Mouse (Mus musculus): ENCODE results near the gene Fat3. TPM values are rescaled to one million over a fixed set of nuclear protein-coding genes. Genes with fewer than 3 reads are reported as not detected.

Gene Fat3
- polyA plus RNA-seq, 1 experiment from 2014 or later: 10.2 TPM

GRCm38 (mm10) chr9:16272810-16273209 is 228.3 kb downstream of the Fat3 start:
- no peak overlapping the region for H3K9ac ChIP-seq (replicated peaks)
- H3K27ac ChIP-seq (replicated peaks): no peak overlapping the region
- no peaks in the 10 kb centered on the region for H3K9me3 ChIP-seq (replicated peaks)
- no peaks in the 10 kb centered on the region for H3K27me3 ChIP-seq (replicated peaks)
- WGBS: 89% methylated on average over 1 of the region's 1 CpGs
- ATAC-seq (ENCODE audit: low FRiP score): no peak
- H3K4me1 ChIP-seq: peaks cover 16% of the 10 kb centered on the region
- no peak overlapping the region for H3K4me2 ChIP-seq
- no peak overlapping the region for H3K4me3 ChIP-seq (replicated peaks)
- H3K36me3 ChIP-seq: no peaks in the 10 kb centered on the region

GRCm38 (mm10) chr9:16270768-16271114 is 230.3 kb downstream of the Fat3 start:
- Histone ChIP-seq H3K9ac (replicated peaks) (no peak overlapping the region), H3K27me3 (replicated peaks) (no peaks in the 10 kb centered on the region), H3K4me3 (replicated peaks) (no peak overlapping the region), H3K36me3 (no peaks in the 10 kb centered on the region), H3K4me2 (no peak overlapping the region), H3K4me1 (peaks cover 11% of the 10 kb centered on the region), H3K9me3 (replicated peaks) (no peaks in the 10 kb centered on the region), H3K27ac (replicated peaks) (no peak overlapping the region)
- ATAC-seq (ENCODE audit: low FRiP score): no peak

- H3K27ac ChIP-seq (replicated peaks): no peak overlapping the region
Measured at GRCm38 (mm10) chr9:16270056-16270767, 230.9 kb downstream of the Fat3 start.

GRCm38 (mm10) chr9:16265519-16265918 is 235.6 kb downstream of the Fat3 start:
- Histone ChIP-seq H3K36me3 (no peaks in the 10 kb centered on the region), H3K27me3 (replicated peaks) (no peaks in the 10 kb centered on the region), H3K9me3 (replicated peaks) (no peaks in the 10 kb centered on the region), H3K4me1 (0 out of 2 replicates have a peak, but pooled peaks cover 2% of the 10 kb centered on the region), H3K27ac (replicated peaks) (no peak overlapping the region), H3K4me2 (no peak overlapping the region), H3K9ac (replicated peaks) (no peak overlapping the region), H3K4me3 (replicated peaks) (no peak overlapping the region)
- 71% methylated on average over 4 of the region's 4 CpGs for WGBS
- ATAC-seq (ENCODE audit: low FRiP score): peak; percentile 40; the same call in 1 of the 2 replicates

More at GRCm38 (mm10) chr9:16270056-16270767, 230.9 kb downstream of the Fat3 start:
- no peak for ATAC-seq (ENCODE audit: low FRiP score)
- Histone ChIP-seq H3K9me3 (replicated peaks) (no peaks in the 10 kb centered on the region), H3K4me1 (peaks cover 10% of the 10 kb centered on the region; the same call in 1 of the 2 replicates), H3K4me2 (no peak overlapping the region), H3K27me3 (replicated peaks) (no peaks in the 10 kb centered on the region), H3K9ac (replicated peaks) (no peak overlapping the region), H3K4me3 (replicated peaks) (no peak overlapping the region), H3K36me3 (no peaks in the 10 kb centered on the region)
- 64% methylated on average over 4 of the region's 4 CpGs for WGBS

GRCm38 (mm10) chr9:16257241-16257840 is 243.7 kb downstream of the Fat3 start:
- no peaks in the 10 kb centered on the region for H3K27me3 ChIP-seq (replicated peaks)
- peak overlapping the region; percentile 45; the same call in 1 of the 2 replicates for H3K27ac ChIP-seq (replicated peaks)
- ATAC-seq (ENCODE audit: low FRiP score): peak; percentile 72
- H3K4me1 ChIP-seq: peaks cover 37% of the 10 kb centered on the region
- no peak overlapping the region for H3K4me3 ChIP-seq (replicated peaks)
- no peaks in the 10 kb centered on the region for H3K9me3 ChIP-seq (replicated peaks)
- H3K9ac ChIP-seq (replicated peaks): no peak overlapping the region
- WGBS: 20% methylated on average over 3 of the region's 3 CpGs
- no peak overlapping the region for H3K4me2 ChIP-seq
- H3K36me3 ChIP-seq: no peaks in the 10 kb centered on the region

GRCm38 (mm10) chr9:16256577-16257207 is 244.4 kb downstream of the Fat3 start:
- 0 out of 2 replicates have a peak, but pooled peaks have one; percentile 11 for ATAC-seq (ENCODE audit: low FRiP score)

GRCm38 (mm10) chr9:16246741-16247140 is 254.3 kb downstream of the Fat3 start:
- no peaks in the 10 kb centered on the region for H3K36me3 ChIP-seq
- H3K27ac ChIP-seq (replicated peaks): no peak overlapping the region
- H3K27me3 ChIP-seq (replicated peaks): no peaks in the 10 kb centered on the region
- H3K4me2 ChIP-seq: no peak overlapping the region
- 85% methylated on average over 4 of the region's 4 CpGs for WGBS
- no peak overlapping the region for H3K4me3 ChIP-seq (replicated peaks)
- H3K9me3 ChIP-seq (replicated peaks): no peaks in the 10 kb centered on the region
- no peak overlapping the region for H3K9ac ChIP-seq (replicated peaks)
- no peak for ATAC-seq (ENCODE audit: low FRiP score)
- H3K4me1 ChIP-seq: no peaks in the 10 kb centered on the region

More at GRCm38 (mm10) chr9:16256577-16257207, 244.4 kb downstream of the Fat3 start:
- no peak overlapping the region for H3K27ac ChIP-seq (replicated peaks)
- no peaks in the 10 kb centered on the region for H3K27me3 ChIP-seq (replicated peaks)
- no peak overlapping the region for H3K9ac ChIP-seq (replicated peaks)
- WGBS: 66% methylated on average over 2 of the region's 2 CpGs
- no peaks in the 10 kb centered on the region for H3K36me3 ChIP-seq
- peaks cover 37% of the 10 kb centered on the region for H3K4me1 ChIP-seq
- no peaks in the 10 kb centered on the region for H3K9me3 ChIP-seq (replicated peaks)
- H3K4me3 ChIP-seq (replicated peaks): no peak overlapping the region
- H3K4me2 ChIP-seq: no peak overlapping the region

GRCm38 (mm10) chr9:16231575-16231974 is 269.5 kb downstream of the Fat3 start:
- H3K27me3 ChIP-seq (replicated peaks): no peaks in the 10 kb centered on the region
- H3K9ac ChIP-seq (replicated peaks): no peak overlapping the region
- H3K9me3 ChIP-seq (replicated peaks): no peaks in the 10 kb centered on the region
- H3K4me1 ChIP-seq: peaks cover 11% of the 10 kb centered on the region; the same call in 1 of the 2 replicates
- no peak overlapping the region for H3K27ac ChIP-seq (replicated peaks)
- no peak overlapping the region for H3K4me3 ChIP-seq (replicated peaks)
- no peaks in the 10 kb centered on the region for H3K36me3 ChIP-seq
- ATAC-seq (ENCODE audit: low FRiP score): no peak
- whole genome bisulfite sequencing: 14% methylated on average over 4 of the region's 4 CpGs
- H3K4me2 ChIP-seq: no peak overlapping the region

- H3K36me3 ChIP-seq: no peaks in the 10 kb centered on the region
- WGBS: 82% methylated on average over 5 of the region's 5 CpGs
- H3K27ac ChIP-seq (replicated peaks): no peak overlapping the region
- peaks cover 11% of the 10 kb centered on the region; the same call in 1 of the 2 replicates for H3K4me1 ChIP-seq
- H3K9ac ChIP-seq (replicated peaks): no peak overlapping the region
- H3K4me3 ChIP-seq (replicated peaks): no peak overlapping the region
- ATAC-seq (ENCODE audit: low FRiP score): no peak
- H3K27me3 ChIP-seq (replicated peaks): no peaks in the 10 kb centered on the region
- no peak overlapping the region for H3K4me2 ChIP-seq
- H3K9me3 ChIP-seq (replicated peaks): no peaks in the 10 kb centered on the region
Measured at GRCm38 (mm10) chr9:16228919-16229318, 272.2 kb downstream of the Fat3 start.

GRCm38 (mm10) chr9:16227398-16227797 is 273.7 kb downstream of the Fat3 start:
- 78% methylated on average over 2 of the region's 2 CpGs for WGBS
- Histone ChIP-seq H3K36me3 (no peaks in the 10 kb centered on the region), H3K27ac (replicated peaks) (no peak overlapping the region), H3K9ac (replicated peaks) (no peak overlapping the region), H3K4me3 (replicated peaks) (no peak overlapping the region), H3K4me1 (peaks cover 11% of the 10 kb centered on the region; the same call in 1 of the 2 replicates), H3K9me3 (replicated peaks) (no peaks in the 10 kb centered on the region), H3K4me2 (no peak overlapping the region), H3K27me3 (replicated peaks) (no peaks in the 10 kb centered on the region)
- ATAC-seq (ENCODE audit: low FRiP score): no peak

- ATAC-seq (ENCODE audit: low FRiP score): no peak
Measured at GRCm38 (mm10) chr9:16226545-16226944, 274.5 kb downstream of the Fat3 start.

GRCm38 (mm10) chr9:16221885-16222284 is 279.2 kb downstream of the Fat3 start:
- Histone ChIP-seq H3K9me3 (replicated peaks) (no peaks in the 10 kb centered on the region), H3K27ac (replicated peaks) (0 out of 2 replicates have a peak overlapping the region, but pooled peaks have one; percentile 6), H3K4me1 (peaks cover 7% of the 10 kb centered on the region), H3K36me3 (no peaks in the 10 kb centered on the region), H3K27me3 (replicated peaks) (no peaks in the 10 kb centered on the region), H3K4me2 (no peak overlapping the region), H3K4me3 (replicated peaks) (no peak overlapping the region), H3K9ac (replicated peaks) (no peak overlapping the region)
- WGBS: 25% methylated on average over 5 of the region's 5 CpGs
- ATAC-seq (ENCODE audit: low FRiP score): no peak; the same call in 1 of the 2 replicates

More at GRCm38 (mm10) chr9:16226545-16226944, 274.5 kb downstream of the Fat3 start:
- H3K27ac ChIP-seq (replicated peaks): no peak overlapping the region
- no peak overlapping the region for H3K4me2 ChIP-seq
- H3K27me3 ChIP-seq (replicated peaks): no peaks in the 10 kb centered on the region
- H3K9me3 ChIP-seq (replicated peaks): no peaks in the 10 kb centered on the region
- H3K4me3 ChIP-seq (replicated peaks): no peak overlapping the region
- peaks cover 13% of the 10 kb centered on the region for H3K4me1 ChIP-seq
- H3K36me3 ChIP-seq: no peaks in the 10 kb centered on the region
- H3K9ac ChIP-seq (replicated peaks): no peak overlapping the region

Measured in neural tube, embryonic 15.5 days (tissue).